Mouse (Mus musculus): ENCODE data around the gene Apol11a. TPM values are rescaled to one million over a fixed set of nuclear protein-coding genes. Genes with fewer than 3 reads are reported as not detected.

The Apol11a gene
- total and polyA plus RNA-seq, 3 experiments, result 0.12 TPM; not detected in 2

Other genes starting within 250 kb of the Apol11a start
- gene Rbfox2, start 201.3 kb upstream of the Apol11a start, total RNA-seq (2012; rRNA removed), result 3.4 and 4.0 TPM in 2 replicates
- gene Rbfox2, start 201.3 kb upstream of the Apol11a start, polyA plus RNA-seq (2012; ENCODE audit: insufficient read depth in 1 of 2, insufficient read length in 2 of 2, low read depth in 1 of 2, low replicate concordance in 2 of 2, missing spikeins in 1 of 2), result 1 to 10 TPM in 1 of 2 experiments, not detected in 1; 6.0 TPM
- gene Apol7a, start 109.2 kb upstream of the Apol11a start, total RNA-seq (2012; rRNA removed), result not detected in 2 replicates
- not detected for gene Apol7a, start 109.2 kb upstream of the Apol11a start, polyA plus RNA-seq (2012; ENCODE audit: insufficient read depth in 1 of 2, insufficient read length in 2 of 2, low read depth in 1 of 2, low replicate concordance in 2 of 2, missing spikeins in 1 of 2)
- gene Apol9a, start 97.1 kb upstream of the Apol11a start, total RNA-seq (2012; rRNA removed), result not detected in 2 replicates
- not detected for gene Apol9a, start 97.1 kb upstream of the Apol11a start, polyA plus RNA-seq (2012; ENCODE audit: insufficient read depth in 1 of 2, insufficient read length in 2 of 2, low read depth in 1 of 2, low replicate concordance in 2 of 2, missing spikeins in 1 of 2)
- gene Apol7b, start 60.8 kb upstream of the Apol11a start, total RNA-seq (2012; rRNA removed), result not detected in 2 replicates
- not detected for gene Apol7b, start 60.8 kb upstream of the Apol11a start, polyA plus RNA-seq (2012; ENCODE audit: insufficient read depth in 1 of 2, insufficient read length in 2 of 2, low read depth in 1 of 2, low replicate concordance in 2 of 2, missing spikeins in 1 of 2)
- gene Apol10a, start 31.2 kb upstream of the Apol11a start, total RNA-seq (2012; rRNA removed), result not detected in 2 replicates
- gene Apol10a, start 31.2 kb upstream of the Apol11a start, polyA plus RNA-seq (2012; ENCODE audit: insufficient read depth in 1 of 2, insufficient read length in 2 of 2, low read depth in 1 of 2, low replicate concordance in 2 of 2, missing spikeins in 1 of 2), result not detected
- gene Apol7c, start 25.0 kb downstream of the Apol11a start, total RNA-seq (2012; rRNA removed), result not detected in 2 replicates
- not detected for gene Apol7c, start 25.0 kb downstream of the Apol11a start, polyA plus RNA-seq (2012; ENCODE audit: insufficient read depth in 1 of 2, insufficient read length in 2 of 2, low read depth in 1 of 2, low replicate concordance in 2 of 2, missing spikeins in 1 of 2)
- not detected in 2 replicates for gene 1700025B11Rik, start 53.6 kb downstream of the Apol11a start, total RNA-seq (2012; rRNA removed)
- gene 1700025B11Rik, start 53.6 kb downstream of the Apol11a start, polyA plus RNA-seq (2012; ENCODE audit: insufficient read depth in 1 of 2, insufficient read length in 2 of 2, low read depth in 1 of 2, low replicate concordance in 2 of 2, missing spikeins in 1 of 2), result not detected
- gene Apol10b, start 87.9 kb downstream of the Apol11a start, total RNA-seq (2012; rRNA removed), result 0.07 and 0.08 TPM in 2 replicates
- gene Apol10b, start 87.9 kb downstream of the Apol11a start, polyA plus RNA-seq (2012; ENCODE audit: insufficient read depth in 1 of 2, insufficient read length in 2 of 2, low read depth in 1 of 2, low replicate concordance in 2 of 2, missing spikeins in 1 of 2), result under 1 TPM in 1 of 2 experiments, not detected in 1; 0.19 TPM
- gene Gm36245, start 91.0 kb downstream of the Apol11a start, total RNA-seq (2012; rRNA removed), result not detected in 2 replicates
- gene Gm36245, start 91.0 kb downstream of the Apol11a start, polyA plus RNA-seq (2012; ENCODE audit: insufficient read depth in 1 of 2, insufficient read length in 2 of 2, low read depth in 1 of 2, low replicate concordance in 2 of 2, missing spikeins in 1 of 2), result not detected
- gene Apol11b, start 135.0 kb downstream of the Apol11a start, total RNA-seq (2012; rRNA removed), result 0.52 and 1.3 TPM in 2 replicates
- gene Apol11b, start 135.0 kb downstream of the Apol11a start, polyA plus RNA-seq (2012; ENCODE audit: insufficient read depth in 1 of 2, insufficient read length in 2 of 2, low read depth in 1 of 2, low replicate concordance in 2 of 2, missing spikeins in 1 of 2), result under 1 TPM in 1 of 2 experiments, not detected in 1; 0.39 TPM
- not detected in 2 replicates for gene Apol7e, start 190.6 kb downstream of the Apol11a start, total RNA-seq (2012; rRNA removed)
- not detected for gene Apol7e, start 190.6 kb downstream of the Apol11a start, polyA plus RNA-seq (2012; ENCODE audit: insufficient read depth in 1 of 2, insufficient read length in 2 of 2, low read depth in 1 of 2, low replicate concordance in 2 of 2, missing spikeins in 1 of 2)
- not detected in 2 replicates for gene Apol9b, start 220.8 kb downstream of the Apol11a start, total RNA-seq (2012; rRNA removed)
- gene Apol9b, start 220.8 kb downstream of the Apol11a start, polyA plus RNA-seq (2012; ENCODE audit: insufficient read depth in 1 of 2, insufficient read length in 2 of 2, low read depth in 1 of 2, low replicate concordance in 2 of 2, missing spikeins in 1 of 2), result not detected
- gene Apol8, start 248.7 kb downstream of the Apol11a start, total RNA-seq (2012; rRNA removed), result 0.39 and 1.4 TPM in 2 replicates
- gene Apol8, start 248.7 kb downstream of the Apol11a start, polyA plus RNA-seq (2012; ENCODE audit: insufficient read depth in 1 of 2, insufficient read length in 2 of 2, low read depth in 1 of 2, low replicate concordance in 2 of 2, missing spikeins in 1 of 2), result under 1 TPM in 1 of 2 experiments, not detected in 1; 0.74 TPM